Mouse (Mus musculus): ENCODE measurements at regions not wholly inside any gene's neighbourhood (a gene's known extent, or its start where the extent isn't known, plus 50 kb on each side); places are given as distances from the start of the nearest gene placed in this dataset.

GRCm38 (mm10) chr1:36012081-36012765 lies 56.0 kb upstream of the Hs6st1 start:
- TF ChIP-seq CTCF (IDR thresholded peaks at IDR 0.05; ENCODE audit: low read depth): no peak
- no peak for TF ChIP-seq EP300 (optimal IDR thresholded peaks at IDR 0.05)

Measured in stomach, postnatal 0 days (tissue).